Mouse (Mus musculus) neutrophil, adult 5-6 weeks (primary cell): ENCODE measurements around the gene Olfr339. TPM values are rescaled to one million over a fixed set of nuclear protein-coding genes. Genes with fewer than 3 reads are reported as not detected.
"Not testable (repeated sequence)": the region's sequence is repeated elsewhere in the genome, so short reads cannot be mapped to it uniquely, and the experiment has no call there.

Source experiments
- ATAC-seq: fragments of 151-379, 151-347 bp; 2 replicates; pipeline ENCODE4 v1.8.0; 2017; ENCODE audit warnings: mild to moderate bottlenecking, moderate TSS enrichment; ENCODE audit not compliant: insufficient number of reproducible peaks, poor library complexity, low FRiP score, severe bottlenecking; ENCODE audit errors: extremely low read depth
- total RNA-seq: library from RNA; stranded (forward); fragments of 200-1000 nt; gene quantifications from 2 replicates; pipeline ENCODE4 v1.2.3, GENCODE M21; 2017

Gene Olfr339
- not detected in 2 replicates for total RNA-seq

GRCm38 (mm10) chr2:36418647-36419046, at the start of gene Olfr339:
TSS of gene Olfr339 (plus strand) at chr2:36418947.
- no peak for ATAC-seq

DNA sequence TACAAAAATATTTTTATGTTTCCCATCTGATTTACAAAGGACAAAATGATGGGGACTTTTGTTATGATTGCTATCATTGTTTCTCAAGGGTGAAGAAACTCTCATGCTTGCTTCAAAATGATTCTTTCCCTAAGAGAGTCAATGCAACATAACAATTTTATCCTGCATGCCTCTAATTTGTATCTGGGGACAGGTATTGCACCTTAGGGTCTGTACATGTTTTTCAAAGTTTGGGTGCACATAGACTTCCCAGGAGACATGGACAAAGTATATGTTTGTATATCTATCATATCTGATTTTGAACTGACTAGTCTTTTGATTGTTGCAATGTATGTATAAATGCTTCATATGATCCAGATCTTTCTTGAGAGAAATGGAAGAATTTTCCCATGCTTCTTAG, 45.5 kb upstream of the Olfr339 start, which contains the start of gene Olfr338:
TSS of gene Olfr338 (plus strand) at position 301 of the 400 bp plus-strand sequence.
- ATAC-seq: no peak

- not testable (repeated sequence) for ATAC-seq
Observed at GRCm38 (mm10) chr2:36415174-36415573, 3.6 kb upstream of the Olfr339 start.

DNA sequence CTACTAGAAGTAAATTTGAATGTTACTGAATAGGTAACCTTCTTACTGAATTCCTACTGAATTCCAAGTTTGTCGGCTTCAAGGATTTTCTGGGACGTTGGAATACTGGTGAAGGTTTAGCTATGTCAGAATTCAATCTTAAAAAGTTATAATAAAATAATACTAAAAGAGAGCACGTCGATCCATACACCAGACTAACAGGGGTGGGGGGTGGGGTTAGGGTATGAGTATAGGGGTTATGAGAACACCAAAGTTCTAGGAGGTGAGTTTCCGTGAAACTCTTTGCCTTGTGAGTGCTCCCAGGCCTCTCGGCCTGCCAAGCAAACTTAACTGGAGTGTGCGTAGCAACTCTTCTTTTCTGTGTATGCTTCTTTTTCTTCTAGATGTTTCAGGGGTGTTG, 3.2 kb upstream of the Olfr339 start:
- ATAC-seq: not testable (repeated sequence)

DNA sequence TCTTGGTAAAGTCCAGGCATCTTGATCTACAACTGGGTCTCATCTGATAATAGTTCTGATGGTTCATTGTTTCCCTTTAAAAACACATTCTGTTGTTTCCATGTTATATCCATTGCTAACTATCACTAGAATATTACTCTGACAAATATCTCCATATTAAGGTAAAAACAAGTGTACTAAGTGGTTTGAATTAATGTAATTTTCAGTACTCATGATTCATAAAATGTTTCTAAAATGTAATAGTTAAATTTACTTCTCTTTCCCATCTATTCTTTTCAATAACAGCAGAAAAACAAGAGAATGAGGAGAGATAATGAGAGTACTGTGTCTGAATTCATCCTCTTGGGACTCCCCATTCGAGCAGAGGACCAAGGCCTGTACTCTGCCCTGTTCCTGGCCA, 33.5 kb downstream of the Olfr339 start, which contains the start of gene Olfr340:
TSS of gene Olfr340 (plus strand) at position 301 of the 400 bp plus-strand sequence.
- no peak for ATAC-seq

DNA sequence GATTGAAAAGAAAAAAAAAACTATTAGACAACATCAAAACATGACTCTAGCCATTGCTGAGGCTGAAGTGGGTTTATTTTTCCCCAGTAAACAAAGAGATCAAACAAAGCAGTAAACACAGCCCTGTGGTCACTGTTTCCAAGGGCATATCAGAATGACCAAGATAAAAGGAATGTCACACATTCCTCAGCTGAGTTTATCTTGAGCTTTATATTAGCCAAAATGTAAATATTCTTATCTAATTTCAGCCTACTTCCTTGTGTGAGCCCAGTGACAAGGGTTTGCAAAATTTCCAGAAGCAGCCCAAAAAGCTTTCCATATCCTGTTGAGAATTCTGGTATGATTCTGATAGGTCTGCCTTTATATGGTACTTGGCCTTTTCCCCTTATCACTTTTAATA, 54.9 kb downstream of the Olfr339 start:
- no peak for ATAC-seq

Other genes starting within 250 kb of the Olfr339 start
- gene Ptgs1, start 188.5 kb upstream of the Olfr339 start, total RNA-seq: 8.3 and 9.9 TPM in 2 replicates
- gene Olfr338, start 45.4 kb upstream of the Olfr339 start, total RNA-seq: not detected in 2 replicates
- not detected in 2 replicates for gene Olfr340, start 33.6 kb downstream of the Olfr339 start, total RNA-seq
- gene Olfr341, start 63.5 kb downstream of the Olfr339 start, total RNA-seq: not detected in 2 replicates
- gene Olfr342, start 106.1 kb downstream of the Olfr339 start, total RNA-seq: 0.35 TPM in 1 of 2 replicates, not detected in the other
- gene Olfr344, start 147.7 kb downstream of the Olfr339 start, total RNA-seq: 0.12 TPM in 1 of 2 replicates, not detected in the other
- not detected in 2 replicates for gene Olfr345, start 221.1 kb downstream of the Olfr339 start, total RNA-seq